Mouse (Mus musculus) liver, embryonic 16.5 days (tissue): ENCODE results near the gene Gm45711. TPM values are rescaled to one million over a fixed set of nuclear protein-coding genes. Genes with fewer than 3 reads are reported as not detected.

Source experiments
- ATAC-seq: fragments of 200-750 bp; cut with Nextera tagmentation; 2 replicates; pipeline ENCODE4 v1.8.0; 2017; ENCODE audit warnings: low read depth, mild to moderate bottlenecking, moderate number of reproducible peaks, moderate library complexity
- H3K27ac ChIP-seq: fragments of 300-500 bp; sonication (generic); 2 replicates; pipeline ENCODE4 v1.5.1; 2014; ENCODE audit warnings: mild to moderate bottlenecking, low read length
- H3K27me3 ChIP-seq: fragments of 300-500 bp; sonication (generic); 2 replicates; pipeline ENCODE4 v1.6.1; 2014; ENCODE audit warnings: low read depth, low read length, mixed read lengths; ENCODE audit not compliant: control insufficient read depth, insufficient read depth
- H3K36me3 ChIP-seq: fragments of 300-500 bp; sonication (generic); 2 replicates; pipeline ENCODE4 v1.6.1; 2014; ENCODE audit warnings: mild to moderate bottlenecking; ENCODE audit not compliant: control insufficient read depth, insufficient read depth
- H3K4me1 ChIP-seq: fragments of 300-500 bp; sonication (generic); 2 replicates; pipeline ENCODE4 v1.6.1; 2014; ENCODE audit warnings: low read depth, low read length, mixed read lengths; ENCODE audit not compliant: control insufficient read depth
- H3K4me2 ChIP-seq: fragments of 300-500 bp; sonication (generic); 2 replicates; pipeline ENCODE4 v1.6.1; 2014; ENCODE audit warnings: low read depth, low read length, mixed read lengths
- H3K4me3 ChIP-seq: fragments of 300-500 bp; sonication (generic); 2 replicates; pipeline ENCODE4 v1.5.1; 2014; ENCODE audit warnings: low read depth, mild to moderate bottlenecking, low read length
- H3K9ac ChIP-seq: fragments of 300-500 bp; sonication (generic); 2 replicates; pipeline ENCODE4 v1.6.1; 2014; ENCODE audit warnings: low read depth, low read length
- H3K9me3 ChIP-seq: fragments of 300-500 bp; sonication (generic); replicated peaks from 2 replicates; pipeline ENCODE4 v1.6.1; 2016; ENCODE audit warnings: low read length; ENCODE audit not compliant: control insufficient read depth
- WGBS: fragments of 180-500 bp; shearing (Covaris S2); extraction: QIAGEN DNeasy Blood & Tissue Kit; methylation state at CpG from one replicate; pipeline ENCODE4 v1.1.7; 2014; ENCODE audit not compliant: insufficient replicate concordance; 5-methylcytosine and 5-hydroxymethylcytosine counted together
- polyA plus RNA-seq: library from polyadenylated mRNA; unstranded; fragments of >200 nt; fragmentation: Nextera tagmentation; extraction: Ambion mirVana; gene quantifications from 2 replicates; pipeline ENCODE4 v1.2.1, GENCODE M21; 2015

Gm45711 gene
- polyA plus RNA-seq, 1 experiment from 2014 or later = not detected

GRCm38 (mm10) chr8:104239418-104239861, 70.4 kb downstream of the Gm45711 start:
- Histone ChIP-seq H3K4me2 (0 out of 2 replicates have a peak overlapping the region, but pooled peaks have one; percentile 6), H3K27ac (peak overlapping the region; percentile 14; the same call in 1 of the 2 replicates), H3K9ac (no peak overlapping the region), H3K4me1 (peaks cover 9% of the 10 kb centered on the region), H3K9me3 (no peaks in the 10 kb centered on the region), H3K27me3 (no peaks in the 10 kb centered on the region), H3K36me3 (0 out of 2 replicates have a peak, but pooled peaks cover 2% of the 10 kb centered on the region), H3K4me3 (no peak overlapping the region)
- WGBS = 21% methylated on average over 10 of the region's 10 CpGs
- ATAC-seq = peak; percentile 67

GRCm38 (mm10) chr8:104234573-104234972, 75.3 kb downstream of the Gm45711 start:
- peaks cover 8% of the 10 kb centered on the region for H3K4me1 ChIP-seq
- H3K9me3 ChIP-seq = no peaks in the 10 kb centered on the region
- H3K4me2 ChIP-seq = no peak overlapping the region
- H3K4me3 ChIP-seq = no peak overlapping the region
- no peak for ATAC-seq
- no peak overlapping the region for H3K27ac ChIP-seq
- H3K9ac ChIP-seq = no peak overlapping the region
- 0 out of 2 replicates have a peak, but pooled peaks cover 2% of the 10 kb centered on the region for H3K36me3 ChIP-seq
- H3K27me3 ChIP-seq = no peaks in the 10 kb centered on the region
- 47% methylated on average over 6 of the region's 6 CpGs for WGBS

GRCm38 (mm10) chr8:104232919-104233318, 77.0 kb downstream of the Gm45711 start:
- no peaks in the 10 kb centered on the region for H3K27me3 ChIP-seq
- ATAC-seq = 0 out of 2 replicates have a peak, but pooled peaks have one; percentile 30
- H3K9me3 ChIP-seq = no peaks in the 10 kb centered on the region
- no peak overlapping the region for H3K4me3 ChIP-seq
- no peak overlapping the region for H3K9ac ChIP-seq
- peaks cover 8% of the 10 kb centered on the region; the same call in 1 of the 2 replicates for H3K36me3 ChIP-seq
- 0 out of 2 replicates have a peak, but pooled peaks cover 2% of the 10 kb centered on the region for H3K4me1 ChIP-seq
- 58% methylated on average over 5 of the region's 5 CpGs for WGBS
- peak overlapping the region; percentile 63; the same call in 1 of the 2 replicates for H3K27ac ChIP-seq
- no peak overlapping the region for H3K4me2 ChIP-seq

GRCm38 (mm10) chr8:104232039-104232438, 77.8 kb downstream of the Gm45711 start:
- WGBS = 48% methylated on average over 4 of the region's 4 CpGs
- H3K9ac ChIP-seq = no peak overlapping the region
- no peak for ATAC-seq
- H3K9me3 ChIP-seq = no peaks in the 10 kb centered on the region
- no peak overlapping the region for H3K4me3 ChIP-seq
- H3K27me3 ChIP-seq = no peaks in the 10 kb centered on the region
- 0 out of 2 replicates have a peak, but pooled peaks cover 2% of the 10 kb centered on the region for H3K4me1 ChIP-seq
- H3K4me2 ChIP-seq = no peak overlapping the region
- no peak overlapping the region for H3K27ac ChIP-seq
- H3K36me3 ChIP-seq = peaks cover 13% of the 10 kb centered on the region

Other genes with a start within 250 kb of the Gm45711 start
- gene Cdh5, start 208.5 kb downstream of the Gm45711 start, polyA plus RNA-seq = 8.7 and 10.2 TPM in 2 replicates
- 0.05 TPM in 1 of 2 replicates, not detected in the other for gene Bean1, start 139.6 kb downstream of the Gm45711 start, polyA plus RNA-seq
- 5.9 and 6.3 TPM in 2 replicates for gene Tk2, start 61.5 kb downstream of the Gm45711 start, polyA plus RNA-seq
- 16.4 and 16.7 TPM in 2 replicates for gene Cklf, start 59.2 kb downstream of the Gm45711 start, polyA plus RNA-seq
- not detected in 2 replicates for gene Cmtm2a, start 16.9 kb downstream of the Gm45711 start, polyA plus RNA-seq
- gene Cmtm1, start 64 bp upstream of the Gm45711 start, polyA plus RNA-seq = not detected in 2 replicates
- gene Gm11020, start 11.5 kb upstream of the Gm45711 start, polyA plus RNA-seq = not detected in 2 replicates
- not detected in 2 replicates for gene Cmtm2b, start 12.1 kb upstream of the Gm45711 start, polyA plus RNA-seq
- gene Cmtm3, start 29.3 kb upstream of the Gm45711 start, polyA plus RNA-seq = 17.6 and 18.9 TPM in 2 replicates
- gene Cmtm4, start 85.7 kb upstream of the Gm45711 start, polyA plus RNA-seq = 0.41 and 0.45 TPM in 2 replicates
- gene Dync1li2, start 133.0 kb upstream of the Gm45711 start, polyA plus RNA-seq = 11.3 and 11.8 TPM in 2 replicates
- gene Terb1, start 199.8 kb upstream of the Gm45711 start, polyA plus RNA-seq = 0.02 and 0.08 TPM in 2 replicates
- 23.0 and 28.5 TPM in 2 replicates for gene Nae1, start 224.6 kb upstream of the Gm45711 start, polyA plus RNA-seq
- gene Car7, start 224.6 kb upstream of the Gm45711 start, polyA plus RNA-seq = 2.0 and 3.4 TPM in 2 replicates